Comparison of ENCODE assay signal across 8 mouse cellular contexts in the genomic region with DNA sequence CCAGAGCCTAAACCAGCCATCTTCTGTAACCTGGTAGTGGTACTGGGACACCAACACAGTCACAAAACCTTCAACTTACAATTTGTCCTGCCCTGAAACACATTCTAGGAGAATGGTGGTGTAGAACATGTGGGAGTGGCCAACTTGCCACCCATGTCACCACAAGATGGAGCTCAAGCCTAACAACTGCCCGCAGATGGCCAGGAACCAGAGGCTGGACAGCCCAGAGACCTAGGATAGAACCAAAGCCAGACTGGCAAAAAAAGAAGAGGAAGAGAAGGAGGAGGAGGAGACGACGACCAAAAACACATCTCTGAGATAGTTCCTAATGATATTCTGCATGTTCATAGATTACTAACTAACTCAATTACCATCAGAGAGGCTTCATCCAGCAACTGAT. TPM values are rescaled to one million over a fixed set of nuclear protein-coding genes. Genes with fewer than 3 reads are reported as not detected.
A peak's percentile ranks its signal among the peaks of the same experiment; 100 is the strongest.
DNase-seq lines count a peak whose midpoint lies in the region; ATAC-seq and TF ChIP-seq lines count a peak whose summit lies in the region.

No protein-coding gene starts in this region.

- no peaks in the 10 kb centered on the region for H3K36me3 ChIP-seq in heart, embryonic 11.5 days (ENCODE audit: control insufficient read depth, insufficient read depth, low read length)
- no peaks in the 10 kb centered on the region for H3K36me3 ChIP-seq in limb, embryonic 10.5 days

- DNase-seq in heart, adult 18-20 months = peak; percentile 84 to 89
- DNase-seq in induced T-regulatory cell, adult 2 months (ENCODE audit: low read depth) = peak; percentile 77
- peak; percentile 75 for DNase-seq in limb, embryonic 10.5 days (ENCODE audit: low spot score)
- DNase-seq in testis, postnatal 14 days (ENCODE audit: low spot score) = peak; percentile 42

- no peaks in the 10 kb centered on the region for H3K9me3 ChIP-seq in heart, embryonic 11.5 days (replicated peaks; ENCODE audit: control insufficient read depth, low read length)
- H3K9me3 ChIP-seq in limb, embryonic 10.5 days (replicated peaks) = no peaks in the 10 kb centered on the region

- TF ChIP-seq CTCF in bone marrow, adult 2 months (IDR thresholded peaks at IDR 0.05; ENCODE audit: control insufficient read depth, insufficient read depth, low read length) = peak; percentile 93

- TF ChIP-seq POLR2A in bone marrow, adult 2 months (IDR thresholded peaks at IDR 0.05; ENCODE audit: borderline replicate concordance, control insufficient read depth, low read depth, low read length) = no peak

- no peaks in the 10 kb centered on the region for H3K27me3 ChIP-seq in heart, embryonic 11.5 days (ENCODE audit: control insufficient read depth, insufficient read depth, low read length)
- no peaks in the 10 kb centered on the region for H3K27me3 ChIP-seq in limb, embryonic 10.5 days (ENCODE audit: low read depth, poor library complexity, severe bottlenecking)

- H3K4me1 ChIP-seq in heart, embryonic 11.5 days (ENCODE audit: control insufficient read depth, insufficient read depth, low read length) = peaks cover 6% of the 10 kb centered on the region; the same call in 1 of the 2 replicates
- peaks cover 1% of the 10 kb centered on the region; the same call in 1 of the 2 replicates for H3K4me1 ChIP-seq in bone marrow, adult 2 months (ENCODE audit: control insufficient read depth, insufficient read depth, low read length)
- H3K4me1 ChIP-seq in limb, embryonic 10.5 days = peaks cover 12% of the 10 kb centered on the region

- no peak overlapping the region for H3K9ac ChIP-seq in heart, embryonic 11.5 days (ENCODE audit: low read depth, low read length)

- 9% methylated on average over 3 of the region's 3 CpGs for WGBS in heart, embryonic 11.5 days (ENCODE audit: insufficient replicate concordance)
- WGBS in bone marrow, adult 2 months = 0% methylated on average over 3 of the region's 3 CpGs
- WGBS in limb, embryonic 10.5 days = 11% methylated on average over 3 of the region's 3 CpGs

- H3K27ac ChIP-seq in heart, embryonic 11.5 days (ENCODE audit: low read depth, low read length) = no peak overlapping the region
- H3K27ac ChIP-seq in bone marrow, adult 2 months (ENCODE audit: control insufficient read depth, insufficient read depth, low read depth, low read length, poor library complexity) = no peak overlapping the region
- H3K27ac ChIP-seq in limb, embryonic 10.5 days = no peak overlapping the region

- ATAC-seq in heart, embryonic 11.5 days (replicated peaks; ENCODE audit: insufficient number of reproducible peaks, low FRiP score, low TSS enrichment) = no peak
- ATAC-seq in erythroblast, adult 5-6 weeks (replicated peaks; ENCODE audit: low FRiP score, poor library complexity, severe bottlenecking) = peak; percentile 47; the same call in 1 of the 2 replicates
- peak; percentile 66 for ATAC-seq in neutrophil, adult 5-6 weeks (ENCODE audit: extremely low read depth, insufficient number of reproducible peaks, low FRiP score, poor library complexity, severe bottlenecking)

- no peak overlapping the region for H3K4me3 ChIP-seq in heart, embryonic 11.5 days (ENCODE audit: low read depth, low read length)
- no peak overlapping the region for H3K4me3 ChIP-seq in bone marrow, adult 2 months (replicated peaks; ENCODE audit: control insufficient read depth, low read depth, low read length)
- H3K4me3 ChIP-seq in limb, embryonic 10.5 days = no peak overlapping the region

- H3K4me2 ChIP-seq in heart, embryonic 11.5 days = no peak overlapping the region

RNA-seq across cellular contexts. Expression of a gene that starts 24.4 kb away (rescaled TPM):
- total RNA-seq in heart, adult 18-20 months (2021) = 10 to 100 TPM; 90.5 to 91.8 TPM
- 60.1 and 65.8 TPM in 2 replicates for polyA plus RNA-seq in heart, embryonic 11.5 days (2014; fragmentation: Nextera tagmentation; extraction: Ambion mirVana)
- 10.7 and 12.5 TPM in 2 replicates for polyA plus RNA-seq in bone marrow, adult 2 months (2011; ENCODE audit: insufficient read depth, insufficient read length, low replicate concordance, missing spikeins)
- 16.3 and 25.7 TPM in 2 replicates for total RNA-seq in erythroblast, adult 5-6 weeks (2015; ENCODE audit: low replicate concordance)
- total RNA-seq in erythroblast, adult 5-6 weeks (2017; ENCODE audit: low replicate concordance) = 11.6 and 19.2 TPM in 2 replicates
- 62.5 and 71.7 TPM in 2 replicates for polyA plus RNA-seq in limb, embryonic 10.5 days (2016; fragmentation: Nextera tagmentation; extraction: Ambion mirVana)
- 49.7 and 50.3 TPM in 2 replicates for total RNA-seq in neutrophil, adult 5-6 weeks (2017)

RNA-seq across cellular contexts. Expression of a gene that starts 42.1 kb away (rescaled TPM):
- total RNA-seq in heart, adult 18-20 months (2021) = 10 to 100 TPM; 59.0 to 60.3 TPM
- polyA plus RNA-seq in heart, embryonic 11.5 days (2014; fragmentation: Nextera tagmentation; extraction: Ambion mirVana) = 5.1 and 9.6 TPM in 2 replicates
- 14.0 and 24.9 TPM in 2 replicates for polyA plus RNA-seq in bone marrow, adult 2 months (2011; ENCODE audit: insufficient read depth, insufficient read length, low replicate concordance, missing spikeins)
- 24.7 and 26.5 TPM in 2 replicates for total RNA-seq in erythroblast, adult 5-6 weeks (2015; ENCODE audit: low replicate concordance)
- total RNA-seq in erythroblast, adult 5-6 weeks (2017; ENCODE audit: low replicate concordance) = 21.7 and 29.8 TPM in 2 replicates
- 5.0 and 5.8 TPM in 2 replicates for polyA plus RNA-seq in limb, embryonic 10.5 days (2016; fragmentation: Nextera tagmentation; extraction: Ambion mirVana)
- total RNA-seq in neutrophil, adult 5-6 weeks (2017) = 335 and 338 TPM in 2 replicates
